Mouse (Mus musculus): ENCODE measurements around the gene Msx2. TPM values are rescaled to one million over a fixed set of nuclear protein-coding genes. Genes with fewer than 3 reads are reported as not detected.

Gene Msx2
- 3.1 and 4.4 TPM in 2 replicates for polyA plus RNA-seq (2011; ENCODE audit: insufficient read depth, insufficient read length, low read depth, missing spikeins)

DNA sequence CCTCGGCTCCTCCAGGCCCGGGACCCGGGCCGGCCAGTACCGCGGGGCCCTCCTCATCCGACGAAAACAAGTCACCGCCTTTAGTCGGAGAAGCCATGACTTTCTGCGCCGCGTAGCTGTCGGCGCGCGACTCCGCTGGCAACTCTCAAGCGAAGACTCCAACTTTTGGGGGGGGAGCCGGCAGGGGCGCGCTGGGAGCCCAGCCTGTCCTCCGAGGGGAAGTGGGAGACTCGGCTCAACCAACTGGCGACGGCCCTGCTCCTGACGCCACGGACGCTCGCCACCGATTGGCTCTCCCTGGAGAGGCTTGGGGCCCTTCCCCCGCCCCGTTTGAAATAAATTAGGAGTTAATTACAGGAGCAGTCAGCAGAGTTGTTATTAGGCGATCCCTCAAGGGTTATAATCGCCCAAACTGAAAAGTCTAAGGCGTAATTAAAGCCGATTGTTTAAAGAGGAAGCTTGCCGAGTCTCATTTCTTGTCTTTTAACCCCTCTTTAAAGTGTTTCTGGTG lies at the start of gene Msx2:
Msx2 (minus strand) TSS at position 461 of the 511 bp plus-strand sequence.
- Histone ChIP-seq H3K36me3 (ENCODE audit: control insufficient read depth, insufficient read depth, low read length, poor library complexity, severe bottlenecking) (no peaks in the 10 kb centered on the region), H3K9me3 (replicated peaks; ENCODE audit: control insufficient read depth, insufficient read depth, low read length, poor library complexity, severe bottlenecking) (no peaks in the 10 kb centered on the region), H3K27ac (ENCODE audit: insufficient read depth, low read length) (no peak within 1 kb of the TSS), H3K27me3 (ENCODE audit: control insufficient read depth, insufficient read depth, low read length, poor library complexity, severe bottlenecking) (peaks cover 26% of the 10 kb centered on the region), H3K4me1 (ENCODE audit: control insufficient read depth, insufficient read depth, low read length) (no peaks in the 10 kb centered on the region), H3K4me3 (ENCODE audit: low read depth, low read length) (peak within 1 kb of the TSS; percentile 47), H3K9ac (ENCODE audit: low read depth, poor library complexity, severe bottlenecking) (peak within 1 kb of the TSS; percentile 66)
- TF ChIP-seq CTCF (IDR thresholded peaks at IDR 0.05; ENCODE audit: low read depth, low read length), result no peak
- TF ChIP-seq POLR2A (IDR thresholded peaks at IDR 0.05; ENCODE audit: insufficient read depth, low read length), result no peak
- no peak for TF ChIP-seq EP300 (IDR thresholded peaks at IDR 0.05; ENCODE audit: insufficient read depth, low read depth, low read length)

DNA sequence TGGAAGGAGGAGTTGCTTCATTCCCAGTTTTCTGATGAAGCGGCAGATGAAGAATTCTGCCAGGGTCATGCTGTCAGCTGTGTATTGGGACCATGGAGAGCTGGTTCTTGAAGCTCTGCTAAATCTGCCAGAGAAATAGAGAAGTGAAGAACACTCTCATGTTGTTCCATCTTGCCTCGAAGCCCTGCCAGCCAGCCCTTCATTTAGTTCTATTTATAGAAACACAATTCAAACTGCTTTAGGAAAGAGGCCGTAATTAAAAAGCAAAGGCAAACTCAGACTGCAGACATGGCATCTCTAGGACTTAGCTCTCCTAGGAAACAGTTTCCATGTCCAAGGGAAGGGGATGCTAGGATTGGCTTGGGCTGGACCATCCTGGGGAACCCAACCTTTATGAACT lies 48.6 kb upstream of the Msx2 start:
- Histone ChIP-seq H3K9ac (ENCODE audit: low read depth, poor library complexity, severe bottlenecking) (no peak overlapping the region), H3K27me3 (ENCODE audit: control insufficient read depth, insufficient read depth, low read length, poor library complexity, severe bottlenecking) (no peaks in the 10 kb centered on the region), H3K9me3 (replicated peaks; ENCODE audit: control insufficient read depth, insufficient read depth, low read length, poor library complexity, severe bottlenecking) (peaks cover under 1% of the 10 kb centered on the region; the same call in 1 of the 2 replicates), H3K4me3 (ENCODE audit: low read depth, low read length) (no peak overlapping the region), H3K27ac (ENCODE audit: insufficient read depth, low read length) (no peak overlapping the region), H3K36me3 (ENCODE audit: control insufficient read depth, insufficient read depth, low read length, poor library complexity, severe bottlenecking) (no peaks in the 10 kb centered on the region), H3K4me1 (ENCODE audit: control insufficient read depth, insufficient read depth, low read length) (no peaks in the 10 kb centered on the region)
- TF ChIP-seq CTCF (IDR thresholded peaks at IDR 0.05; ENCODE audit: low read depth, low read length), result no peak

DNA sequence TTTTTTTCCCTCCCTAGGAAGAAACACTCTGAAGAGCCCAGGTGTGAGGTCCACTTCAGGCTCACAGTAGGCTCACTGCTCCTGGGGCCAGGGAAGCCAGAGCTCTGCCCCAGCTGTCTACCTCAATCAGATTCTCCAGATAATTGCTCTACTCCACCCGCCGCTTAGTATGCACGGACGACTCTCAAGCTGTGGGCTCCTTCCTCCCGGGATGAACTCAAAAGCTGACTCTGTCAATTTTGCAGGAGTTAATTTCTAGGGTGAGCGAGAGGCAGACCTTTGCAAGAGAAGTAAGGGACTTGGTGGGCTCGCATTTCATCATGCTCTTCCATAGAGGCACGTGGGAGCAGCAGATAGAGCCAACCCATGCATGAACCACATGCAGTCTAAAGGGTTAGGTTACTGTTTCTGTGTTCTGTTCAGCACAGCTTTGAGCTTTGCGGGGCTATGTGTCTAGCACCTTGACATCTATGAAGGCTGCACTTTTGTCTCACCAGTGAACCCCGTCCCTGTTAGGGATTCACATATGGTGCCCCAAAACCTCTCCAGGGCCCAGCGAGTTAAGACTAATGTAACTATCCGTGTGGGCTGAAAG lies 47.6 kb upstream of the Msx2 start:
- H3K27ac ChIP-seq (ENCODE audit: insufficient read depth, low read length), result no peak overlapping the region
- peaks cover 10% of the 10 kb centered on the region for H3K9me3 ChIP-seq (replicated peaks; ENCODE audit: control insufficient read depth, insufficient read depth, low read length, poor library complexity, severe bottlenecking)
- no peak overlapping the region for H3K9ac ChIP-seq (ENCODE audit: low read depth, poor library complexity, severe bottlenecking)
- no peak overlapping the region for H3K4me3 ChIP-seq (ENCODE audit: low read depth, low read length)
- H3K36me3 ChIP-seq (ENCODE audit: control insufficient read depth, insufficient read depth, low read length, poor library complexity, severe bottlenecking), result no peaks in the 10 kb centered on the region
- H3K27me3 ChIP-seq (ENCODE audit: control insufficient read depth, insufficient read depth, low read length, poor library complexity, severe bottlenecking), result no peaks in the 10 kb centered on the region
- TF ChIP-seq POLR2A (IDR thresholded peaks at IDR 0.05; ENCODE audit: insufficient read depth, low read length) (no peak), CTCF (IDR thresholded peaks at IDR 0.05; ENCODE audit: low read depth, low read length) (no peak), EP300 (IDR thresholded peaks at IDR 0.05; ENCODE audit: insufficient read depth, low read depth, low read length) (no peak)
- H3K4me1 ChIP-seq (ENCODE audit: control insufficient read depth, insufficient read depth, low read length), result no peaks in the 10 kb centered on the region

DNA sequence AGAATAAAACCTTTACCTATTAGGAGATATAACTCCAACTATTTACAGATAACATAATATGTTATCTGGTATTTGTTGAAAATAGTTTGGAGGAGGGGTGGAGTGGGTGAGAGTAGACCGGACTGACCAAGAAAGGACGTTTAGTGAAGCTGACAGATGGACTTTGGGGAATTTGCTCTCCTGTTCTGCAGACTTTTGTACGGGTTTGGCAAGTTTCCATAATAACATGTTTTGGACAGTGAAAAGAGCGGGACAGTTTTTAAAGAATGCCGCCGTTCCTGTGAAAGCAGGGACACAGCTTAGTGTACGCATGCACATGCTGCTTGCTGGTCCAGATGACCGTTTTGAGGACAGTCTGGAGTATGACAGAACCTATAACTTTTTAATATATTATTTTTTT lies 46.9 kb upstream of the Msx2 start:
- TF ChIP-seq CTCF (IDR thresholded peaks at IDR 0.05; ENCODE audit: low read depth, low read length) (no peak), EP300 (IDR thresholded peaks at IDR 0.05; ENCODE audit: insufficient read depth, low read depth, low read length) (no peak)
- no peaks in the 10 kb centered on the region for H3K36me3 ChIP-seq (ENCODE audit: control insufficient read depth, insufficient read depth, low read length, poor library complexity, severe bottlenecking)
- no peaks in the 10 kb centered on the region for H3K27me3 ChIP-seq (ENCODE audit: control insufficient read depth, insufficient read depth, low read length, poor library complexity, severe bottlenecking)
- H3K9me3 ChIP-seq (replicated peaks; ENCODE audit: control insufficient read depth, insufficient read depth, low read length, poor library complexity, severe bottlenecking), result peaks cover 15% of the 10 kb centered on the region
- no peaks in the 10 kb centered on the region for H3K4me1 ChIP-seq (ENCODE audit: control insufficient read depth, insufficient read depth, low read length)
- H3K27ac ChIP-seq (ENCODE audit: insufficient read depth, low read length), result no peak overlapping the region
- no peak overlapping the region for H3K9ac ChIP-seq (ENCODE audit: low read depth, poor library complexity, severe bottlenecking)
- no peak overlapping the region for H3K4me3 ChIP-seq (ENCODE audit: low read depth, low read length)

DNA sequence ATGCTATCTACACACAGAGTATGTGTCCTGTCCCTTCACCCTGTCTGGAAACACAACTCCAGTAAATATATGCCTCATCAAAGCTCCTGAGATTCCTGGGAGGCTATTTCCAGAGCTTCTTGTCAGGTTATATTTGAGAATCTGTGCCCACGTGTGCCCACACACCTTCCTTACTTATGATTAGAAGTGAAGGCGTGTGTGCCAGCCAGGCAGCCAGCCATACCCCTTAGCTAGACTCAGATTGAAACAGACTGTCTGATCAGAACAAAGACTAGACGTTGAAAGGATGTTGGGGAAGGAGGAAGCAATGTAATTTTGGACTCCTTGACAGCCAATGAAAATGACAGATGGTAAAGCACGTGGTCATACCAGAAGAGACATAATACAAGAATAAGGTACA lies 45.4 kb upstream of the Msx2 start:
- Histone ChIP-seq H3K36me3 (ENCODE audit: control insufficient read depth, insufficient read depth, low read length, poor library complexity, severe bottlenecking) (no peaks in the 10 kb centered on the region), H3K4me1 (ENCODE audit: control insufficient read depth, insufficient read depth, low read length) (no peaks in the 10 kb centered on the region), H3K9me3 (replicated peaks; ENCODE audit: control insufficient read depth, insufficient read depth, low read length, poor library complexity, severe bottlenecking) (peaks cover 22% of the 10 kb centered on the region), H3K9ac (ENCODE audit: low read depth, poor library complexity, severe bottlenecking) (no peak overlapping the region), H3K27me3 (ENCODE audit: control insufficient read depth, insufficient read depth, low read length, poor library complexity, severe bottlenecking) (no peaks in the 10 kb centered on the region), H3K27ac (ENCODE audit: insufficient read depth, low read length) (no peak overlapping the region), H3K4me3 (ENCODE audit: low read depth, low read length) (no peak overlapping the region)
- TF ChIP-seq POLR2A (IDR thresholded peaks at IDR 0.05; ENCODE audit: insufficient read depth, low read length) (no peak), CTCF (IDR thresholded peaks at IDR 0.05; ENCODE audit: low read depth, low read length) (no peak), EP300 (IDR thresholded peaks at IDR 0.05; ENCODE audit: insufficient read depth, low read depth, low read length) (no peak)

DNA sequence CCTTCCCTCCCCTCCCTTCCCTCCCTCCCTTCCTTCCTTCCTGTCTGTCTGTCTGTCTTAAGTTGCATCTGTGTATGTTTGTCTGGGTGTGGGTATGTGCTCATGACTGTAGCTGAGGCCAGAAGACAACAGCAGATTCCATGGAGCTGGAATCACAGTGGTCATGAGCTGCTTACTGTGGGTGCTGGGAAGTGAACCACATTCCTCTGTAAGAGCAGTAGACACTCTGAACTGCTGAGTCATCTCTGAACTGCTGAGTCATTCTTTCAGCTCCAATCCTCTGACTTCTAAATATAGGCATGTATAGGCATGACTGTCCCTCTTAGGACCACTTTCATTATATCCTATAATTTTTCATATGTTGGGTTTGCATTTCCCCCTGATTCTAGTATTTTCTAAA lies 41.7 kb upstream of the Msx2 start:
- H3K9me3 ChIP-seq (replicated peaks; ENCODE audit: control insufficient read depth, insufficient read depth, low read length, poor library complexity, severe bottlenecking), result peaks cover 25% of the 10 kb centered on the region
- H3K9ac ChIP-seq (ENCODE audit: low read depth, poor library complexity, severe bottlenecking), result no peak overlapping the region
- H3K4me1 ChIP-seq (ENCODE audit: control insufficient read depth, insufficient read depth, low read length), result peaks cover 3% of the 10 kb centered on the region
- TF ChIP-seq EP300 (IDR thresholded peaks at IDR 0.05; ENCODE audit: insufficient read depth, low read depth, low read length), result no peak
- TF ChIP-seq CTCF (IDR thresholded peaks at IDR 0.05; ENCODE audit: low read depth, low read length), result no peak
- TF ChIP-seq POLR2A (IDR thresholded peaks at IDR 0.05; ENCODE audit: insufficient read depth, low read length), result no peak
- H3K36me3 ChIP-seq (ENCODE audit: control insufficient read depth, insufficient read depth, low read length, poor library complexity, severe bottlenecking), result no peaks in the 10 kb centered on the region
- no peak overlapping the region for H3K4me3 ChIP-seq (ENCODE audit: low read depth, low read length)
- no peaks in the 10 kb centered on the region for H3K27me3 ChIP-seq (ENCODE audit: control insufficient read depth, insufficient read depth, low read length, poor library complexity, severe bottlenecking)
- 0 out of 2 replicates have a peak overlapping the region, but pooled peaks have one; percentile 67 for H3K27ac ChIP-seq (ENCODE audit: insufficient read depth, low read length)
